Mouse (Mus musculus) heart, postnatal 36 days (tissue): ENCODE measurements at regions not wholly inside any gene's neighbourhood (a gene's known extent, or its start where the extent isn't known, plus 50 kb on each side); places are given as distances from the start of the nearest gene placed in this dataset.

Experiments
- DNase-seq, 2 experiments: peaks; one replicate each; pipeline ENCODE4 v3.0.0; 2021 to 2022
- intact Hi-C: fragments of 180-260 bp; cut with DNase I; formaldehyde crosslinking; loops from one replicate; pipeline ENCODE4 v1.15.1; 2025

DNA sequence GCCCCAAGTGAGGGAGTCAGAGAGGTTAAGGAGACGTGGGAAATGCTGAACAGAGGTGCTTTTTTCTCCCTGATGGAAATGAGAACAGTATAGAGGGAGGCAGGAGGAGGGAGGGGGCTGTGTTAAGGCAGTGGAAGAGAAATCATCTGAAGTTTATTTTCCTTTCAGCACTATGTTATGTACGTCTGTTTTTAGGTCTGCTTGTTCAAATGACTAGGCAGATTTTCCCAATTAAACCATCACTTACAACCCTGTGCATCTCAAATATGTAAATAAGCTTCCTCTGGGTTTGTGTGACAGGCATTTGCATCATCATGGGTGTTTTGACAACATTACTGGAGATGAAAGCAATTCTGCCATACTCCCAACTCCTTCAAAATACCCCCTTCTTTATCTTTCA lies 92.1 kb upstream of the Got2 start:
- intact Hi-C loops, result no loop called here
- no peak for DNase-seq

DNA sequence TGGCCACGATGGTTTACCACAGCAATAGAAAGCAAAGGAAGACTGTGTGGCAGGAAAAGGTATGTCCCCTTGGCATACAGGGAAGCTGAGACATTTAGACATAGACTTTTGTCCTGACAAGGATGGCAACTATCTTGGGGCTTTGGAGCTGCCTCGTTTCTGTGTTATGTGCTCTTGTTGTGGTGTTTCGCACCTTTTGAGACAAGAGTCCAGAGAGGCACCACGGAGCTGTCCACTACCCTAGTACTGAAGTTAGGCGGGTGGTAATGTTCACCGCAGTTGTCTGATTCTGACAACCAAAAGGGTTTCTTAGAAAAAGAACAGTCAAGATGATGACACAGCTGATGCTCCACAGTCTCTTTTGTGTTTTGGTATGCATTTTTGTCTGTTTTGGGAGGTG lies 90.9 kb upstream of the Got2 start:
- intact Hi-C loops, result no loop called here

DNA sequence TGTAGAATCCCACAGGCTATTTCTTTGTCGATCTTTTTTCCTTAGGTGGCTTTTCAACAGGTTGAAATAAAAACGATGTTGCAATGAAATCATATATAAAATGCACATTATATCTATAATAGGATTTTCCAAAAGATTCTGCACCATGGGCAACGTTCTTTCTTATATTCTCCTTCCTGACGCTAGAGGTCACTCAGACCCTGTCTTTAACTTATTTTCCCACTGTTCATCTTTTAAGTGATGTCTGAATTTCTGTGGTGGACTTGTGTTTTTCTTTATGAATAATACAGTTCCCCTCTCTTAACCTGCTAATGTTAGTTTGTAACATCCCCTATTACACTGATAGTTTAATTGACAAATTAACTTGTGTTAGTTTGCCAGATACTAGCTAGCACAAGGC lies 86.5 kb upstream of the Got2 start:
- intact Hi-C loops, result no loop called here
- no peak for DNase-seq

More for the DNA sequence above, 90.9 kb upstream of the Got2 start:
- no peak for DNase-seq

DNA sequence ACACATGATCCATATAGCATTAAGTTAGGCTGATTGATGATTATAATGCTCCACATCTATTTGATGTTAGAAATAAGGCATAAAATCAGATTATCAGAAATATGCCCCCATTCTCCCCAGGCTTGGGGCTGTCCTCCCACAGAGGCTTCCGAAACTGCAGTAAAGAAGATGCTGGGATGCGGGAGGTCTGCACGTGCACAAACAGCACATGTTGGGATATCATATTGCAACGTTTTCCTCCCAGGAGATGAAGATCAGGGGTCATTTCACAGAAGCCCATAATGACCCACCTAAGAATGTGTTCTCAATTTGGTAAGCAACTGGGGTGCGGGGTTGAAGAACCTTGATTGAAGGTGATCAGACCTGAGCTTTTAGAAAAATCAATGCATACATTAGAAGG lies 85.9 kb upstream of the Got2 start:
- intact Hi-C loops, result no loop called here

DNA sequence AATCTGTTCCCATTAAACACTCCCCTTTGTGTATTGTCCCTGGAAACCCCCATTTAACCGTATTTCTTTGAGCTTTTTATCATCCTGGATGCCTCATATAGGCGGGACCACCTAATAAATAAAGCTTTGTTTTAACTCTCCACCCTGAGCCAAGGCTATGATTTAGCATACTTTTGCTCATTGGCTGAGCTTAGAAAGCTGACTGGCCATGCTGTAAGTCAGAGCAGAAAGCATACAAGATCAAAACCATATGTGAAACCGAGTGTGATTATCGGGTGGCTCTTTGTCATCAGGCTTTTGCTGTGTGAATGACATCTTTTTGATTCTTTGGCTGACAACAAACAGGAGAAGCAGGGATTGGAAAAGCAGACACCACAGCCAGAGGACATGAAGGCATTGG lies 85.2 kb upstream of the Got2 start:
- intact Hi-C loops, result no loop called here
- no peak for DNase-seq

More for the DNA sequence above, 85.9 kb upstream of the Got2 start:
- DNase-seq, result no peak

DNA sequence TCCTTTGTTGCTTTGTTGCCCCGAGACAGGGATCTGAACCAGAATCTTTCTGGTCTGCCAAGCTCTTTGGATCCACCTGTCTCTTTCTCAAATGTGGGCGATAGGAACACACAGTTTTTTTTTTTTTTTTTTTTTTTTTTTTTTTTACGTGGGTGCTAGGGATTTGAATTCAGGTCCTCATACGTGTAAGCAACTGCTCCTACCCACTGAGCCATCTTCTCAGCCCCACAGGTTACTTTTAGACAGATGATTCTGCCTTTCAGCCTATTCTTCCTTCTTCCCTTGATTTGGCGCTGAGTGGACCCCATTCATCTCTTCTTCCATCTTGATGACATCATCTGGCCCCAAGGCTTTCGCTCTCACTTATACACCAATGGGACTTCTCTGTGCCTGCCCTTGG lies 80.5 kb upstream of the Got2 start:
- no peak for DNase-seq
- intact Hi-C loops, result no loop called here

DNA sequence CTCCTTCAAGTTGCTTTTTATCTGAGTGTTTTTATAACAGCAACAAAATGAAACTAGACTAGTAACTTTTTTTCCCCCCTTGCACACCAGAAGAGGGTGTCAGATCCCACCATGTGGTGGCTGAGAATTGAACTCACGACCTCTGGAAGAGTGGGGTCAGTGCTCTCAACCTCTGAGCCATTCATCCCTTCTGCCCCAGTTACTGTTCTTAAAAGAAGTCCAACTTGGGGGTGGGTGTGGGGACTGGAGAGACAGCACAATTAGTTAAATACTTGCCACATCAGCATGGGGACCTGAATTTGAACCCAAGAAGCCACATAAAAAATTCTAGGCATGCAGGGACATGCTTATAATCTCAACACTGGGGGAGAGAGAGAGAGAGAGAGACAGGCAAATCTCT lies 78.1 kb upstream of the Got2 start:
- DNase-seq, result no peak
- intact Hi-C loops, result no loop called here

DNA sequence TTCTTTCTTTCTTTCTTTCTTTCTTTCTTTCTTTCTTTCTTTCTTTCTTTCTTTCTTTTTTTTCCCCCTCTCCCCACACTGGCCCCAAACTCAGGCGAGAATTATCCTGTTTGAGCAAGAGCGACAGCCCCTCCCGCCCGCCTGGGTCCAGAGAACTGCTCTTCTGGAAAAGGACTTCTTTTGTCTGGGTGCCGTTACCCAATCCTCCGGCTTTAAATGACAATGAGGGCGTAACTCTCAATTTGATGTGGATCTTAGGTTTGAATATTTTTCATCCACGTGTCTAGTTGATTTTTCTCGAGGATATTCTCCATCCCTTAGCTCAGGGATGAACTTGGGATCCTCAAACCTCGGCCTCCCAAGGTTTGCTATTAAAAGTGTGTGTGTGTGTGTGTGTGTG lies 63.9 kb upstream of the Got2 start:
- no peak for DNase-seq
- intact Hi-C loops, result no loop called here

DNA sequence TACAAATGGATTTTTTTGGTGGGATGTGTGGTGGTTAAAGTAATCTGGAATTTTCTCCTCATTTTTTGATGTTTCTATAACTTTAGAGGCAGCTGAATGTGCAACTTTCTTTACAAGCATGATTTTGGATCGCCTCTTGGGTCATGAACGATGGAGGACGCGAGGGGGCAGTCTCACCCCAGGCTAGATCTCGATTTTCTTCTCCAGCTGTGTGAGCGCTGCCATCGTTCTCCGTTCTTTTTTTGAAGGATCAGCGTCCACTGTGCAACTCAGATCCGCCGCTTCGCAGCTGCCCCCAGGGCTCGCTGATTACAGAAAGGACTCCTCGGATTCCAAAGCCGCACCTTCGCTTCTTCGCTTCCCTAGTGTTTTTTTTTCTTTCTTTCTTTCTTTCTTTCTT lies 63.4 kb upstream of the Got2 start:
- DNase-seq, result peak; percentile 42 to 63
- intact Hi-C loops, result no loop called here
